Mouse (Mus musculus): ENCODE data around the gene Smarce1. TPM values are rescaled to one million over a fixed set of nuclear protein-coding genes. Genes with fewer than 3 reads are reported as not detected.

Smarce1 gene
- polyA plus RNA-seq (2014; fragmentation: Nextera tagmentation; extraction: Ambion mirVana) = 148 and 150 TPM in 2 replicates

DNA sequence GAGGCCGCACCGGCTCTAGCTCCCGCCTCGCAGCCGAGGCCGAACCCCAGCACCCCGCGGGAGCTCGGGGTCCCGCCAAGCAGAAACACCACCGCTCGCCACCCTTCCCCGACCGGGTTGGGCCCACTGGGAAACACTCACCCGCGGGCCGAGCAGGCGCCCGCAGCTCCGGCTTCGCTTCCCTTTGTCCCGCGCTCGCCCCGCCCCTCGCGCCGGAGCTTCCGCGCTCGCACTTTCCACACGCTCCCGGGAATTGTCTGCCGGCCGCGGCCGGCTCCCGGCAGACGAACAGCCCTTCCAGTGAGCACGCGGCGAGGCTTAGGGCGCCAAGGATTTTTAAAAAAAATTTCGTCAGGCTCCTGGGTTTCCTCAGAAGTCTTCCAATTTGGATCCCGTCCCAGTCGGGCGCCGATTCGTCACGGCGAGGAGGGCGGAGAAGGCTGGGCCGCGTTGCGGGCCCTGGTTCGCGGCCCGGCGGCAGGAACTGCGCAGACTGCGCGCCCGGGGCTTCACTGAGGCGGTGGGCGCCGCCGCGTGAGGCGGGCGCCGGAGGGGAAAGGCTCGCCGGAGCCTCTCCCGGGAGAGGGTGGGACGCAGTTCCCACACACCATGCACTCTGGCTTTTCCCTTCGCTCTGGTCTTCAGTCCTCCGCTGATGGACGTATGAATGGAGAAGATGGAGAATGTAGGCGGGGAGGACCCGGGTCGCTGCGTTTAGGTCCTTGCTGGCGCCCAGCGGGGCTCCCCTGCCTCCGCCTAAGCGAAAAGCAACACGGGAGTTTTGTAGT is at the start of gene Smarce1:
Smarce1 (minus strand) TSS at position 757 of the 788 bp plus-strand sequence.
- peak within 1 kb of the TSS; percentile 98 for H3K4me2 ChIP-seq (ENCODE audit: low read length)
- DNase-seq (ENCODE audit: low spot score) = peak; percentile 95
- H3K9ac ChIP-seq (ENCODE audit: low read length) = peak within 1 kb of the TSS; percentile 98
- H3K9me3 ChIP-seq (ENCODE audit: control insufficient read depth, low read length) = no peaks in the 10 kb centered on the region
- H3K4me3 ChIP-seq (ENCODE audit: low read depth, low read length) = peak within 1 kb of the TSS; percentile 90
- peaks cover 26% of the 10 kb centered on the region for H3K36me3 ChIP-seq (ENCODE audit: control insufficient read depth, insufficient read depth, low read length)
- peak within 1 kb of the TSS; percentile 100 for H3K27ac ChIP-seq (ENCODE audit: low read depth)
- H3K27me3 ChIP-seq (replicated peaks; ENCODE audit: control insufficient read depth, insufficient read depth, low read length) = no peaks in the 10 kb centered on the region
- peak; percentile 93 for ATAC-seq (replicated peaks; ENCODE audit: low FRiP score, low TSS enrichment, low read depth)
- WGBS = under 1% methylated on average over 85 of the region's 87 CpGs
- peaks cover 22% of the 10 kb centered on the region for H3K4me1 ChIP-seq (replicated peaks; ENCODE audit: control insufficient read depth, insufficient read depth, low read length)

DNA sequence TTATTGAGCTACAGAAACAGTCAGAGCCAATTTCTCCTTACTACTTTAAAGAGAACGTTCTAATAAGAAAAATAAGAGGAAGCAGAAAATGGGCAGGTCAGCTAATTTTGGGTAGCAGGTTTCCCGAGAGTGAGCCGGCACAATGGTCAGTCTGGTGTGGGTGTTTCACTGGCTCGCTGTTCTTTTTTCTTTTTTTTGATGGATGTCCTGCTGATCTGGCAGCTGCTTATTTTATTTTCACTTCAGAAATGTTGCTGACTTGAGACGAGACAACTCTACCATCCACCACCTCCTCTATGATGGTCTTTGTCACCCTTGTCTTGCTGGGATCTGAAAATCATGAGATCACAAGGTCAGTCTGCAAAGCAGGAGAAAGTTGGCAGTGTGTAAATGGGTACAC is 49.2 kb upstream of the Smarce1 start:
- Histone ChIP-seq H3K9ac (ENCODE audit: low read length) (no peak overlapping the region), H3K4me2 (ENCODE audit: low read length) (no peak overlapping the region), H3K4me1 (replicated peaks; ENCODE audit: control insufficient read depth, insufficient read depth, low read length) (no peaks in the 10 kb centered on the region), H3K36me3 (ENCODE audit: control insufficient read depth, insufficient read depth, low read length) (no peaks in the 10 kb centered on the region), H3K4me3 (ENCODE audit: low read depth, low read length) (no peak overlapping the region), H3K27ac (ENCODE audit: low read depth) (no peak overlapping the region), H3K27me3 (replicated peaks; ENCODE audit: control insufficient read depth, insufficient read depth, low read length) (no peaks in the 10 kb centered on the region), H3K9me3 (ENCODE audit: control insufficient read depth, low read length) (no peaks in the 10 kb centered on the region)
- 75% methylated on average over 5 of the region's 5 CpGs for WGBS
- DNase-seq (ENCODE audit: low spot score) (no peak), ATAC-seq (replicated peaks; ENCODE audit: low FRiP score, low TSS enrichment, low read depth) (no peak)

DNA sequence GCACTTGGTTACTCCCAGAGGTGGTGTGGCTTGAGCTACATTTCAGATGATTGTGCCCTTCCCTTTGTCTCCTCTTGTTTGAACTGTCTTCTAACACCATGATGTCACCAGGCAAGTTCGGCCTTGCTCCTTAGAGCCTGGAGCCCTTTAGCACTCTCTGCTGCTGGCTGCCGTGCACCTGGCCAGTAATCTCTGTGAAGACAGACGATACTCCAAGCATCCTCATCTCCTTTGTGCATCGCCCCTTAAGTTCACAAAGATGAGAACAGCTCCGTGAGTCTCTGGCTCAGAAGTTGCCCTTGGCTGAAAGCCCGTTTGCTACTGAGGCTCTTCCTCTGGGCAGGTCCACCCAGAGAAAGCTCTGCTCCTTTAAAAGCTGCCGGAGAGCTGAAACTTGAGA is 46.0 kb upstream of the Smarce1 start:
- Histone ChIP-seq H3K4me2 (ENCODE audit: low read length) (no peak overlapping the region), H3K4me3 (ENCODE audit: low read depth, low read length) (no peak overlapping the region), H3K9ac (ENCODE audit: low read length) (no peak overlapping the region), H3K27me3 (replicated peaks; ENCODE audit: control insufficient read depth, insufficient read depth, low read length) (no peaks in the 10 kb centered on the region), H3K9me3 (ENCODE audit: control insufficient read depth, low read length) (no peaks in the 10 kb centered on the region), H3K27ac (ENCODE audit: low read depth) (no peak overlapping the region), H3K4me1 (replicated peaks; ENCODE audit: control insufficient read depth, insufficient read depth, low read length) (no peaks in the 10 kb centered on the region), H3K36me3 (ENCODE audit: control insufficient read depth, insufficient read depth, low read length) (no peaks in the 10 kb centered on the region)
- WGBS = 38% methylated on average over 7 of the region's 7 CpGs
- no peak for DNase-seq (ENCODE audit: low spot score)
- ATAC-seq (replicated peaks; ENCODE audit: low FRiP score, low TSS enrichment, low read depth) = no peak

GRCm38 (mm10) chr11:99275624-99276023 is 44.8 kb upstream of the Smarce1 start:
- H3K27ac ChIP-seq (ENCODE audit: low read depth) = no peak overlapping the region
- H3K4me2 ChIP-seq (ENCODE audit: low read length) = no peak overlapping the region
- no peaks in the 10 kb centered on the region for H3K4me1 ChIP-seq (replicated peaks; ENCODE audit: control insufficient read depth, insufficient read depth, low read length)
- no peaks in the 10 kb centered on the region for H3K27me3 ChIP-seq (replicated peaks; ENCODE audit: control insufficient read depth, insufficient read depth, low read length)
- 76% methylated on average over 6 of the region's 6 CpGs for WGBS
- H3K9me3 ChIP-seq (ENCODE audit: control insufficient read depth, low read length) = no peaks in the 10 kb centered on the region
- H3K4me3 ChIP-seq (ENCODE audit: low read depth, low read length) = no peak overlapping the region
- H3K36me3 ChIP-seq (ENCODE audit: control insufficient read depth, insufficient read depth, low read length) = no peaks in the 10 kb centered on the region
- no peak overlapping the region for H3K9ac ChIP-seq (ENCODE audit: low read length)
- no peak for ATAC-seq (replicated peaks; ENCODE audit: low FRiP score, low TSS enrichment, low read depth)
- DNase-seq (ENCODE audit: low spot score) = no peak

DNA sequence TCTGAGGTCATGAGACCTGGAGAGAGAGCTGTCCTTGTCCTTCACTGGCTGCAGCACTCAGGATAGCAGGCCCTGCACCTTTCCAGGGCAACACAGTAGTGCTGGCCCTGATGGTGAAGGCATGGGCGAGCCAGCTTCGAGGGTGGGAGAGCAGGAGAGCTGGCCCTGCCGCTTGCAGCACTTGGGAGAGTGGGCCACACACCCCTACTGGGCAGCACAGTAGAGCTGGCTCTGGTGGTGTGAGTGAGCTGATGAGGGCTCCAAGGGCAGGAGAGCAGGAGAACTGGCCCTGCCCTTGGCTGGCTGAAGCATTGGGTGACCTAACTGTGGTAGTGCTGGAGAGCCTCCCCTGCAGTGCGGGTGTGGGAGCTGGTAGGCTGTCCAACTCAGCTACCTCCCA is 41.9 kb upstream of the Smarce1 start:
- Histone ChIP-seq H3K9me3 (ENCODE audit: control insufficient read depth, low read length) (no peaks in the 10 kb centered on the region), H3K36me3 (ENCODE audit: control insufficient read depth, insufficient read depth, low read length) (no peaks in the 10 kb centered on the region), H3K27ac (ENCODE audit: low read depth) (no peak overlapping the region), H3K9ac (ENCODE audit: low read length) (no peak overlapping the region), H3K4me1 (replicated peaks; ENCODE audit: control insufficient read depth, insufficient read depth, low read length) (no peaks in the 10 kb centered on the region), H3K4me3 (ENCODE audit: low read depth, low read length) (no peak overlapping the region), H3K27me3 (replicated peaks; ENCODE audit: control insufficient read depth, insufficient read depth, low read length) (no peaks in the 10 kb centered on the region), H3K4me2 (ENCODE audit: low read length) (no peak overlapping the region)
- DNase-seq (ENCODE audit: low spot score) (no peak), ATAC-seq (replicated peaks; ENCODE audit: low FRiP score, low TSS enrichment, low read depth) (no peak)
- WGBS = 95% methylated on average over 4 of the region's 4 CpGs

- no peak for ATAC-seq (replicated peaks; ENCODE audit: low FRiP score, low TSS enrichment, low read depth)
- Histone ChIP-seq H3K27ac (ENCODE audit: low read depth) (no peak overlapping the region), H3K9ac (ENCODE audit: low read length) (no peak overlapping the region), H3K4me3 (ENCODE audit: low read depth, low read length) (no peak overlapping the region), H3K4me2 (ENCODE audit: low read length) (no peak overlapping the region), H3K36me3 (ENCODE audit: control insufficient read depth, insufficient read depth, low read length) (no peaks in the 10 kb centered on the region), H3K27me3 (replicated peaks; ENCODE audit: control insufficient read depth, insufficient read depth, low read length) (no peaks in the 10 kb centered on the region), H3K4me1 (replicated peaks; ENCODE audit: control insufficient read depth, insufficient read depth, low read length) (no peaks in the 10 kb centered on the region), H3K9me3 (ENCODE audit: control insufficient read depth, low read length) (no peaks in the 10 kb centered on the region)
- WGBS = 71% methylated on average over 7 of the region's 7 CpGs
- no peak for DNase-seq (ENCODE audit: low spot score)
Measured at GRCm38 (mm10) chr11:99269192-99269591, 38.4 kb upstream of the Smarce1 start.

DNA sequence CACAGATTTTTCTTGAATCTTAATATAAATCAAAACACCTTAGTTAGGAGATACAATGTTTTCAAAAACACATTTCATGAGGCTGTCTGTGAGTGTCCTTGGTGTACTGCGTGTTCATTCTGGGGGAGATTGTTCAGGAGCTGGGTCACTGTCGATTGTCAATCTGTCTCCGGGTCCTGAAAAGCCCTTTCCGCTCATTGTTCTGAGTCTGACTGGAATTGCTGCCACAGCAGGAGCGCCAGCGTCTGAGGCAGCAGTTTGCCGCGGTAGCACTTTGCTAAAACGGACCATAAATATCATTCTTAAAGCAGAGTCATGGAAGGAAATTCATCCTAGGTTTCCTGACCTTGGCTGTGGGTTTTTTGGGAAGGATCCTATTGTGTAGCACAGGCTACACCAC is 35.0 kb upstream of the Smarce1 start:
- DNase-seq (ENCODE audit: low spot score) = no peak
- Histone ChIP-seq H3K27ac (ENCODE audit: low read depth) (no peak overlapping the region), H3K27me3 (replicated peaks; ENCODE audit: control insufficient read depth, insufficient read depth, low read length) (no peaks in the 10 kb centered on the region), H3K4me3 (ENCODE audit: low read depth, low read length) (no peak overlapping the region), H3K9ac (ENCODE audit: low read length) (no peak overlapping the region), H3K4me1 (replicated peaks; ENCODE audit: control insufficient read depth, insufficient read depth, low read length) (no peaks in the 10 kb centered on the region), H3K4me2 (ENCODE audit: low read length) (no peak overlapping the region), H3K36me3 (ENCODE audit: control insufficient read depth, insufficient read depth, low read length) (no peaks in the 10 kb centered on the region), H3K9me3 (ENCODE audit: control insufficient read depth, low read length) (no peaks in the 10 kb centered on the region)
- no peak for ATAC-seq (replicated peaks; ENCODE audit: low FRiP score, low TSS enrichment, low read depth)
- 58% methylated on average over 9 of the region's 9 CpGs for WGBS

DNA sequence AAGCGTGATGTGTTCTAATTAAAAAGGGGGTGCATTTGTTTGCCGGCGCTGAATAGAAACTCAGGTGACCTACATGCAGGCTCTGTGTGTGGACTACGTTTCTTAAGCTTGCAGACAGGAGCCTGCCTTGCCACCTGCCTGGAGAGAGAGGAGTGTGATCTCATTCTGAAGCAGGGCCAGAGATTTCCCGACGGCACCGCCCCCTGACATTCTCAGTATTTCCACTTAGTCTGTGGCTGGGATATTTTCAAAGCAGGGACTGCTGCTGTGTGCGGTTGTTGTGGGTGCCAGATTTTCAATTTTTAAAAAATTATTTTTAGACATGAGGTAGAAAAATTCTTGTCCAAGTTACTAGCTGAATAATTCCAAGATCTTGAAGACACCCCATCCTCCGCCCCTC is 34.4 kb upstream of the Smarce1 start:
- ATAC-seq (replicated peaks; ENCODE audit: low FRiP score, low TSS enrichment, low read depth) = no peak
- WGBS = 63% methylated on average over 9 of the region's 9 CpGs
- H3K9me3 ChIP-seq (ENCODE audit: control insufficient read depth, low read length) = no peaks in the 10 kb centered on the region

GRCm38 (mm10) chr11:99256213-99256612 is 25.4 kb upstream of the Smarce1 start:
- Histone ChIP-seq H3K36me3 (ENCODE audit: control insufficient read depth, insufficient read depth, low read length) (no peaks in the 10 kb centered on the region), H3K27ac (ENCODE audit: low read depth) (no peak overlapping the region), H3K4me1 (replicated peaks; ENCODE audit: control insufficient read depth, insufficient read depth, low read length) (no peaks in the 10 kb centered on the region), H3K4me2 (ENCODE audit: low read length) (no peak overlapping the region), H3K4me3 (ENCODE audit: low read depth, low read length) (no peak overlapping the region), H3K27me3 (replicated peaks; ENCODE audit: control insufficient read depth, insufficient read depth, low read length) (no peaks in the 10 kb centered on the region), H3K9ac (ENCODE audit: low read length) (no peak overlapping the region), H3K9me3 (ENCODE audit: control insufficient read depth, low read length) (no peaks in the 10 kb centered on the region)
- ATAC-seq (replicated peaks; ENCODE audit: low FRiP score, low TSS enrichment, low read depth) (no peak), DNase-seq (ENCODE audit: low spot score) (no peak)
- WGBS = 71% methylated on average over 4 of the region's 4 CpGs

More for the DNA sequence above, 34.4 kb upstream of the Smarce1 start:
- Histone ChIP-seq H3K27ac (ENCODE audit: low read depth) (no peak overlapping the region), H3K9ac (ENCODE audit: low read length) (no peak overlapping the region), H3K4me1 (replicated peaks; ENCODE audit: control insufficient read depth, insufficient read depth, low read length) (no peaks in the 10 kb centered on the region), H3K27me3 (replicated peaks; ENCODE audit: control insufficient read depth, insufficient read depth, low read length) (no peaks in the 10 kb centered on the region), H3K36me3 (ENCODE audit: control insufficient read depth, insufficient read depth, low read length) (no peaks in the 10 kb centered on the region), H3K4me3 (ENCODE audit: low read depth, low read length) (no peak overlapping the region), H3K4me2 (ENCODE audit: low read length) (no peak overlapping the region)
- DNase-seq (ENCODE audit: low spot score) = no peak

Data from intestine, embryonic 14.5 days (tissue).